Mouse (Mus musculus): ENCODE measurements around the gene Ppil1.
"Not testable (repeated sequence)": the region's sequence is repeated elsewhere in the genome, so short reads cannot be mapped to it uniquely, and the experiment has no call there.

Gene Ppil1

DNA sequence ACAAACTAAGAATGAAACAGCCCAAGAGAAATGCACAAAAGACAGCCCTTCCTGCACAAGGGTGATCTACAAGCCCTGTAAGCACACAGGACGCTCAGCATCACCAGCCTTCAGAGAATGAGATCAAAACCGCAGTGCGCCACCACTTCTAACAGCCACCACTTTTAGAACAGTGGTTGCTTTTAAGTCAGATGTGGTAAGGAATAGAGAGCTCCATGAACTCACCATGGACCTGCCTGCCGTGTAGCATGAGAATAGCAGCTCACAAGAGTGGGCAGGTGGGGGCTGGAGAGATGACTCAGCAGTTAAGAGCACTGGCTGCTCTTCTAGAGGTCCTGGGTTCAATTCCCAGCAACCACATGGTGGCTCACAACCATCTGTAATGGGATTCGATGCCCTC, 16.4 kb upstream of the Ppil1 start:
- DNase-seq, result peak; percentile 86

DNA sequence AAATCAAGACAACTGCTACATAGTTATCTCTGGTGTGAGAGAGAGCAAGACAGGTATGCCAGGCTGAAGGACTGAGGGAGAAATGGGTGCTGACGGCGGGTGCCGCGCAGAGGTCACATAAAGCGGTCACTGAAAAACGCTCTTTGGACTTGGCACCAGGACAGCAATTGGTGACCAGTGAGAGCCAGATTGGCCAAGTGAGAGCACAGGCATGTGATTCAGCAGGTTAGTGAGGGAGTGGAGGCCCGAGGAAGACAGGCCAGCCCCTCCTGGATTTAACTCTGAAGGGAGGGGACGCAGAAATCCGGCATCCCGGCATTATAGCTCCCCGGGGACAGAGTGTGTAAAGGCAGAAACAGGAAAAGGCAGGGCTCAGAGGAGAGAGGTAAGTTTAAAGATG, 9.9 kb upstream of the Ppil1 start:
- DNase-seq, result no peak

DNA sequence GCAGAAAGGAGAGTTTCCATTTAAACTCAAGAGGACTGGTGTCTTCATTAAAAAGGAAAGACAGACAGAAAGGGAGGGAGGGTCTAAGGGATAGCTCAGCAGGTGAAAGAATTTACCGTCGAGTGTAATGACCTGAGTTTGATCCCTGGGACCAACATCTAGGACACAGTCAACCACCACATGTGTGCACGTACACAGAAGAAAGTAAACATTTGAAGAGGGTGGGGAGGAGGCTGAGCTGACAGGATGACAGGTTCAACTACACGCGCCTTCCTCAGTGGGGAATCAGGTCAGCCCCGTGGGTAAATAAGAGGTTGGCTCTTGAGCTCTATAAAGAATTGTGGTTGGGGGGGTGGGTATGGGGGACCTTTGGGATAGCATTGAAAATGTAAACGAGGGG, 9.2 kb upstream of the Ppil1 start:
- DNase-seq, result no peak

DNA sequence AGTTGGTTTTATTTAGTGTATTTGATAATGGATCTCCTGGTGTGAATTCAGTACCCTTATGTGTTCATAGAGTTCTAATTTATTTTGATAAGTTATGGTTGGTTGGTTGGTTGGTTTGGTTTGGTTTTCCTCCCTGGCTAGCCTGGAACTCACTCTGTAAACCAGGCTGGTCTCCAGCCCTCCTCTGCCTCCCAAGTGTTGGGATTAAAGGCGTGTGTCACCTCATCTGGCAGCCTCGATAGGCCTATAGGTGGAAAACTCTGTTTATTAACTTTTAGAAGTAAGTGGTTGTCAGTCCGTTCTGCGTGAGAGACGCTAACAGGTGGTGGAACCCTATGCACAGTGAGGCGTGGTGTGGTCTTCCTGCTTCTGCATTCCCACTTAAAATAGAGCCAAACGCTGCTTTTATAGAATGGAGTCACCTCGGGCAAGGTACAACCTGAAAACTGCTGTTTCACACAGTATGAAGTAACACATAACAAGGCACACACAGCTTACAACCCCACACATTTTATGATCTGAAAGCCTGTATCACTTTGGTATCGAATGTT, 6.2 kb upstream of the Ppil1 start:
- DNase-seq, result no peak

DNA sequence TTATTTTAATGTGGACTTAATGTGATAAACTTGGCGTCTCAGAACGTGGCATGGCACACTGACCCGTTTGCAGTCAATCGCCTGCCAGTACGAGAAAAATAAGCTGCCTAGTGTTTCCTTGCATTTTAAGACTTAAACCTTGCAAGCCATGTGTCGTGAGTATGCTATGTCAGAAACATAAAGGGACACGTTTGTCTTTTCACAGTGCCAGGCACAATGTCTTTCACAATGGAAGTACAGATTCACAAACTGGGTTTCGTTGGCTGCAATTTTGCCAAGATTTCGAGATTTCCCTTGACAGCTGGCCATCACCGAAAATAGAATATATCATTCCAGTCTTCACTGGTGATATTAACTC, 5.3 kb upstream of the Ppil1 start:
- DNase-seq, result no peak

DNA sequence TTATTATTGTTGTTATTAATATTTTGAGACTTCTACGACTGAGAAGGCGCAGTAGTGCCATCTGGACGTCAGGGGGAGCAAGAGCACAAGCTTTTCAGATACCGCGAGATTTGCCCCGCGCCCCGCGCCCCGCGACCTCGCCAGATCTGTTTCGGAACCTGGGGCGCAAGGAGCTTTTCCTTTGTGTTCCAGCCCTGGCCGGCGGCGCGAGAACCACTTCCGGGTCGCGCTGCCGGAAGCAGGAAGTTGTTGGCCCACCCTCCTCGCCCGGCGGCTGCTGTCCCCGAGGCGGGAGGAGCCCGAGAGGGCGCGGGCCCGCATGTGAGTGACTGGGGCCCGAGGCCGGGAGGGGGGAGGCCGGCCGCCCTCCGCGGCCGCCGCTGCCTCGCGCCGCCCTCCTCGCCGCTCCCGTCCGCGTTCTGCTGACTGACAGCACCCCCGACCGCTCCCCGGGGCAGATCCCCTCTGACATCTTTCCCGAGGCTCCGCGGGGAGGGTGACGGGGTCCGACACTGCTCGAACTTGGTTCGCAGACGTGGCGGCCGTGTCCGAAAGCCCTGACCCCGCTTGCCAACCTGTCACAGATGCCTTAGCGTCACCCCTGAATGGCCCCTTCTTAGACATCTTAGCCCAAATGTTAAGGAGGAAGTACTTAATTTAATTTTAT, 4.8 kb upstream of the Ppil1 start, which contains the start of gene BC004004:
Gene BC004004 (plus strand): TSS at position 107 of the 667 bp plus-strand sequence.
- DNase-seq, result peak; percentile 96

DNA sequence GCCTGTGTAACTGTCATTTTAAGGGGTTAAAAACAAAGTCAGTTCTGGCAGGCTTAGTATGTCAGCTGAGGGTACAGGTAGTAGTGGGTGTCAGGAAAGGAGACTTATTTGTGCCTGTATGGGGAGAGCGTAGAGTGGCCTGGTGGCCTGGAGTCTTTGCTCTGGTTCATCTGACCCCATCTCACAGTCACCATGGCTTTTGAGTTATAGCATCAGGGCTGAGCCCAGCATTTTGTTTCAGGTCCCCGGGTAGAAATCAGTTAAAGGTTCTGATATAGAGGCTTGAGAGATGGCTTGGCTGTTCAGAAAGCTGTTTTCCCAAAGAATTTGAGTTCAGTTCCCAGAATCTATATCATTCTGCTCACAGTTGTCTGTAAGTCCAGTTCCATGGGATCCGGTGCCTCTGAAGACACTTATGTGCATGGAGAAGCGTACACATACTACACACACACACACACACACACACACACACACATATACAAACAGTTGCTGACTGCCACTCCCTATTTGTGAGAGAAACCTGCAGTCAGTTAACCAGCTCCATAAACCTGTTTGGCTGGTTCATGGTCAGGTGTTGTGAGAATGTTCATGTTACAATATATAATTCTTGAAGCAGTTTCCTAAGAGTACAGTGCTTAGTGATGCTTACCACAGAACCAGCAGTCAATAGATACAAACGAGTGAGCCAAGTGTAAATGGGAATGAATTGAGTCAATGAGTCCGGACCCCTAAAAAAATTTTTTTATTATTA, 4.1 kb upstream of the Ppil1 start:
- no peak for DNase-seq

DNA sequence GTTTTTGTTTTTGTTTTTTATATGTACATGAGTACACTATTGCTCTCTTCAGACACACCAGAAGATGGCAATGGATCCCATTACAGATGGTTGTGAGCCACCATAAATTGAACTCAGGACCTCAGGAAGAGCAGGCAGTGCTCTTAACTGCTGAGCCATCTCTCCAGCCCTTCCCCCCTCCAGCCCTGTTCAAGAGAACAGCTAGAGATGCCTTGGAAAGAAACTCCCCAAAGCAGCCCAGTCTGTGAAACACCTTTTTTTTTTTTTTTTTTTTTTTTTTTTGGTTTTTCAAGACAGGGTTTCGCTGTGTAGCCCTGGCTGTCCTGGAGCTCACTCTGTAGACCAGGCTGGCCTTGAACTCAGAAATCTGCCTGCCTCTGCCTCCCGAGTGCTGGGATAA, 3.1 kb upstream of the Ppil1 start:
- not testable (repeated sequence) for DNase-seq

DNA sequence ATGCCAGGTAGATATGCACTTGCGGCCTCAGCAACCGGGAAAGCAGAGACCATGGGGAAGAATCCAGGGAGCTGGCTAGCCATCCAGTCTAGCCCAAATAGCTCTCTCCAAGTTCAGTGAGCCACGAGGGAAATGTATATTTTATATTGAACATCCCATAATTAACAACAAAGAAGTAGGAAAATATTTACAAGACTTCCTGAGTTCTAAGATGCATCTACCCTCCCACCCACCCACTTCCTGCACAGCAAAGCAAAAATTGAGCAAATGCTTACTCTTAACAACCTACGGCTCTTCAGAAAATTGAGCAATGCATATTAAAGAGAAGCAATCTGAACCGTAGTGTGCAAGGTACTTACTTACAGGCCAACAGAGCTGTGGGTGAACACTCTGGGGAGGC, 774 bp upstream of the Ppil1 start:
- DNase-seq, result no peak

DNA sequence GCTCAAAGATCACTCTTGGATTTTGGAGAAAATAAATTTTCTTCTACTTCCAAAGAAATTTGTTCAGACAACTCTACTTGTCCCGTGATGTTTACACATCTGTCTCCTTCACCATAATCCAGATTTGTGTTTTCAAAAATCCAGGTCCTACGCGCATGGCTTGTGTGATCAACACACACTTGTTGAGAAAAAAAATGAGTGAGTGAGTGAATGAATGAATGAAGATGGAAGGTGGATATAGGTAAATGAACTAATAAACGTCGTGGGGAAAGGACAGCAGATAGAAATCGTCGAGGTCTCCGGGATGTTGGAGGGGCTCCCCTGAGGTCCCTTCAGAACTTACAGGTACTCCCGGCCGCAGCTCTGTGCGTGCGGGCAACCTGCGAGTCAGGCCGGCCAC, 569 bp downstream of the Ppil1 start:
- DNase-seq, result no peak

DNA sequence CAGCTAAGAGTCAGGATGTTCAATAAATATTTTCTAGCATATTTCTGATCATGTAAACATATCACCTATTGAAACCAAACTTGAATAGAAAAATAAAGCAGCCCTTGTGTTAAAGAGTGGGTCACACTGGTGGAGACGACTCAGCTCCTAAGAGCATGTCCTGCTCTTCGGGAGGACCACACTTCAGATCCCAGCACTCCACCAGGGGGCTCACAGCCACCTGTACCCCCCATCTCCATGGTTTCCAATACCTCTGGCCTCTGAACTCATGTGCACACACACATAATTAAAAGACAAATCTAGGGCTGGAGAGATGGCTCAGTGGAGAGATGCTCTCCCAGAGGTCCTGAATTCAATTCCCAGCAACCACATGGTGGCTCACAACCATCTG, 1.7 kb downstream of the Ppil1 start:
- no peak for DNase-seq

DNA sequence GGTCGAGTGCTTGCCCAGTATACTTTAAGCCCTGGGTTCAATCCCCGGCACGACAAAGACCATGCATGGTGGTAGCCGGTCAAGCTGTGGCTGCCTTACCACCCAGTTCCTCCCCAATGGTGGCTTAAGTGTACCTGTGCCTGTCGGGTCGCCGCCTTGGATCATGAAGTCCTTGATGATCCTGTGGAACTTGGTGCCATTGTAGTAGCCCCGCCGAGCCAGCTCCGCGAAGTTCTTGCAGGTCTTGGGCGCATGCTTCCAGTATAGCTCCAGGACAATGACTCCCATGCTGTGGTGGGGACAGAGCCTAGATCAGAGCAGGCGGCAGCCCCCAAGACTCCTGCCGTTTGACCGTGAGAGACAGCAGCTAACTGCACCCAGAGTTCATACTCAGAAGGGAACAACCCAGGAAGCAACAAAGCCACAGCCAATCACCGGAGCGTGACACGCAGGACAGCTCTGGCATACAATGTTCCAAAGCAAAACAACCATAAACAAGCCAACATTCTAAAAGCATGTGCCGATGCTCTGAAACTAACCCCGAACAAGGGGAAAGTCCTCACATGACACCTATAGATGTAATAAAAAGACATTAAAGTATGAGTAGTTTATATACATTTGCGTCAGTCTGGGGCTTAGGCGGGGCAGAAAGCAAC, 2.3 kb downstream of the Ppil1 start:
- DNase-seq, result no peak

DNA sequence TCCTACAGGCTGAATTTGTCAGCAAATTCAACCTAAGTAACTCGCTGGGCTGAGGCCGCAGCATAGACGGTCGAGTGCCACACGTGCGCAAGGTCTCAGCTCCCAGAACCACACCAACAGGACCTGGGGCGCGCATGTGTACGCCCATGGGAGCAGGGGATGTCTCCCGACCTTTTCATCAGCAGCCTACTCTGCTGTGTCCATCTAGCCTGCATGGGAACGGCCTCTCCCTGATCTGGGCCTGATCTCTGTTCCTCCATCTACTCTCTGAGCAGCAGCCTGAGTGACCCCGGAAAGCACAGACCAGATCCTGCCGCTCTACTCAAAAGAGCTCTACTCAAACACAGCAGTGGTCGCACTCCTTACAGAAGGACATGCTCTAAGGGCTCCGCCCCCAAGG, 3.5 kb downstream of the Ppil1 start:
- DNase-seq, result no peak

DNA sequence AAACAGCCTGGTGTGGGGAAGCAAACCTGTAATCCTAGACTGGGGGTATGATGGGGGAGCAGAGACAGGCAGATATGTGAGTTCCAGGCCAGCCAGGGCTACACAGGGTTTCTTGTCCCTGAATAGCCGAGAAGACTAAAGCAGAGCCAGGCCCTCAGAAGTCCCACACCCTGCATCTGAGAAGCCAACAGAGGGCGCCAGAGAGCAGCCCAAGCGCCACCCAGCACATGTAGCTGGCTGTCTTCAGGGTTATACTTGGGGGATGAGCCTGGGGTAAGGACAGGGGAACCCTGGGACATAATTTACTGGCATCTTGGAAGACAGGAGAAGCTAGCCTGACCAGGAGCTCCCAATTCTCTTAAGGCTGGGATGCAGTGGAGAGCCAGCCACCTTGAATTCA, 4.5 kb downstream of the Ppil1 start:
- DNase-seq, result peak; percentile 85

DNA sequence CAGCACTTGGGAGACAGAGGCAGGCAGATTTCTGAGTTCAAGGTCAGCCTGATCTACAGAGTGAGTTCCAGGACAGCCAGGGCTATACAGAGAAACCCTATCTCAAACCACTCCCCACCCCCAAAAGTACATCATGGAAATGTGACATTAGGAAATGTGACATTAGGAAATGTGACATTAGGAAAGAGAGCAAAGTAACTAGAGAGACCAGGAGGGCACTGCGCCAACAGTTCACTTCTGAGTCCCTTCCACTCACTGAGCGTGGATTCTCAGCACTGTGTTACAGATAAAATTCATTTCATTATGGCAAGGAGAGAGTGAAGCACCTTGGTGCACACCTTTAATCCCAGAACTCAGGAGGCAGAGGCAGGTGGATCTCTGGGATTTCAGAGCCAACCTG, 5.1 kb downstream of the Ppil1 start:
- no peak for DNase-seq

DNA sequence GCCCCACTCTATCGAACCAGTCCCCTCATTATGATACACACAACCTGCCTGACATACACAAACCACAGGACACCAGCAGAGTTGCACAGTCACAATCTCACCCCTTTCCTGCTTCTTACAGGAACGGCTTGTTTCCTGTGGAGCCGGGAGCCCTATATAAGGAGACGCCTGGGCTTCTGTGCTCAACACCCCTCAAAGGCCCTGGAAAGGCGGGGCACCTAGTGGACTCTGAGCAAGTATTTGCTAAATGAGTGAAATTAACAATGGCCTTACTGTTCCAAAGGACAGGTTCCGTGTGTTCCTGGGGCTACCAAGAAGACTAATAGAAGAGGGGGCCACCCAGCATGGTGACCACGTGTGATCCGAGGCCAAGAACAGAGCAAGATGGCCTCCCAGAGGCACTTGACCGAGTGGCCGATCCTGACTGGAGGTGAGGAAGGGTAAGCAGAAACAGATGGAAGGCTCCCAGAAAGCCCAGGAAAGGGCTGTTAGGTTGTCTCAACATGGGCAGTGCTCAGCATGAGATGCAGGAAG, 5.9 kb downstream of the Ppil1 start:
- DNase-seq, result no peak

DNA sequence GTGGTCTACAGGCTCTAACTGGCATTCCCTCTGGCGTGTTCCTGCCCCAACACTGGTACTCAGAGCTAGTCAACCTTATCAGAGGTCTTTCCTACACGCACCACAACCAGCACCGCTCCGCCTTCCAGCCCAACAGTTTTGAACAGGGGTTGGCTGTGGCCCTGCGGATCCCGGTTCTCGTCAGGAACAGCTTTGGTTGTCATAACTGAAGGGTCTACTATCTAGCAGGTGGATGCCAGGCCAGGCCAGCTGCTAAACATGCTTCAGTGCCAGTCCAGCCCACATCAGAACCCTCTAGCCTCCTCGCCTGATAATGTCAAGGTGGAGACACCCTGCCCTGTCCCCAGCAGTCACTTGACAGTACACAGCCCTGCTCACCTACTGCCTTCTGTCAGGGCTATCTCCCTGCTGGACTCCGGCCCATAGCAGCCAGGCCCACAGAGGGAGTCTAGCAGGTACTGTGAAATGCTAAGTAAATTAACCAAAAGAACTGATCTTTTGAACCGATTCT, 6.9 kb downstream of the Ppil1 start:
- no peak for DNase-seq

DNA sequence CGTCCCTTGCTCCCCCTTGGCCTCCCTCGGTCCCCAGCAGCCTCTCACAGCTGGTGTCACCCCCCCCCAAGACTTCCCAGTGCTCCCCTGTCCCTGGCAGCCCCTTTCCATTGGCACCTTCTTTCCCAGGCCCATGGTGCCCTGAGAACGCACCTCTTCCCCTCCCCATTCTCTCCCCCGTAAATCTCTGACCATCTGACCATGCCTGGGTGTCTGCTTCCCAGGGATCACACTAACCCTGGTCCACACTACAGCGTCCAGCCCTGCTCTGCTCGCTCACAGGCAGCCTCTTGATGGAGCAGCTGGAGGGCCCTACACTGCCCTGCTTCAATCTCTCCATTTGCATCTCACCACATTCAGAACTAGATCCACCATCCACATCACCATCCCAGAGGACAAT, 7.5 kb downstream of the Ppil1 start:
- DNase-seq, result no peak

DNA sequence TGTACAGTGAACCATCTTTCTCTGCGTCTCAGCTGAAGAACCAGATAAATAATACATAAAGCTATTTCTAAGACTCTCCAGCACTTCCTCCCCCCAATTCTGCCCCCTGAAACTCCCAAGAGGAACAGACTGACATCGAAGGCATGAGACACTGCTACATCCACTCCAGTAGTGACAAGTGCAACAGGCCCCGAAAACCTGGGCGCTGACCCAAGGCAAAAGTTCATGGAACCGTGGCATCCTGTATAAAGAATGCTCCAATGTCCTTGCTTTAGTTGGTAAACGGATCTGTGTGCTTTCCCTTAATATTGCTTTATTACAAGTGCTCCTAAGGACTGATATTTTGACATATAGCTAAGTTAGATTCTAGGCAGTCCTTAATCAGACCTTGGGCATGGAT, 9.2 kb downstream of the Ppil1 start:
- not testable (repeated sequence) for DNase-seq

DNA sequence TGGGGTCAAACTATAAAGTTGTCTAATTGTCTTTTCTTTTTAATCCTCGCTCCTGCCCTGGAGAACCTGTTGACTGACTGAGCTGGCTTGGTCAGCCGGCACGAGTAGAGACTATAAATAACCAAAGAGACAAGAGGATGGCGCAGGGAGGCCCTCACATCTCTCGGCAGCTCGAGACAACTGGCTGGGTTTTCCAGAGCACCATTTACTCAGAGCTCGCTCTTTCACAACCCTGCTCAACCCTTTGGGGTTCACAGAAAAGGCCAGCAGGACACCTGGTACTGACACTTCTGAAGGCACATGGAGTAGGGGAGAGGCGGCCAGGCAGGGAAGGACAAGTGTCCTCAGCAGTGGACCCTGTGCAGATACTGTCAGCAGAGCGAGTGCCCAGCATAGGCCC, 10.3 kb downstream of the Ppil1 start:
- no peak for DNase-seq

DNA sequence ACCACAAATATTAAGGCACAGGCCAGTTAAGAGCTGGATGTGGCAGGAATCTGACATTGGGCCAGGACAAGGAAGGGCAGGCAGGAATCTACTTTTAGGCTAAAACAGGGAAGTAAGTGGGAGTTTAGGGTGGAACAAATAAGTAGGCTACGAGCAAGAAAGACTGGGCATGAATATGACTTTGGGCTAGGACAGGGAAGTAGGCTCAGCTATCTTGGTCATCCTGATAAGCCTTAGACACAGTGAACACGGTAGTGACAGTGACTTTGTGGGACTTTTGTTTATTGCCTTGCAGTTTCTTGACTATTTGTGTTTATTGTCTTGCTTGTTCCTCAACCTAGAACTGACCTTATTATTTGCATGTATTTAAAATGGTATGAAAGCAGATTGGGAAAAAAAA, 10.8 kb downstream of the Ppil1 start:
- no peak for DNase-seq

DNA sequence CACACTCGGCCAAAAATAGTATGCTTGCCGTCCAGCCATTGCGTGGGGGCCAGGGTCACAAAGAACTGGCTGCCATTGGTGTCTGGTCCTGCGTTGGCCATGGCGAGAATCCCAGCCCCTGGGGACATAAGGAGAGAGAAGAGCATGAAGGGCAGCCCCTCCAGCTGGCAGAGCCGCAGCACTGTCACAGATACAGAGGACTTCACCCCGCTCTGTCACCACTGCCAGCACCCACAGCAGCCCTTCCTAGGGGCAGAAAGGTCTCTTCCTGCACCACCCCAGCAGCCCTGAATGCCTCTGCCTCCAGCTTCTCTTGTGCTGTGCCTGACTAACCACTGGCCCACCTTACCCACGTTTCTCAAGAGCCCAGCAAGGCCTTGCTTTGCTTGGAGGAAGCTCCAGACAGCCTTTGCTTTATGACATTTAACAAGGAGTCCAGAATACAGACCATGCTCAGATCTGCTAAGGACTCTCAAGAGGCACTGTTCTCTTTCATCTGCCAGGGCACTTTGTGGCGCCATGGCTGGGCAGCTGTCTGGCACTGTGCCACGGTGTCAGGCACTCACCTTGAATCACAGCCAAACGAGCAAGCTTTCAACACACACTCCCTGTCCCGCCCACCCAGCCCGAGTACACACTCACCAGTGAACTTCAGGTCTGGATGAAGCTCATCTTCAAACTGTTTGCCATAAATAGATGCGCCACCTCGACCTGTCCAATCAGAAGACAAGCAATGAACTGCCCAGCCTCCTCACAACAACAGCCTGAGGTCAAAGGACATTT, 12.2 kb downstream of the Ppil1 start:
- no peak for DNase-seq

DNA sequence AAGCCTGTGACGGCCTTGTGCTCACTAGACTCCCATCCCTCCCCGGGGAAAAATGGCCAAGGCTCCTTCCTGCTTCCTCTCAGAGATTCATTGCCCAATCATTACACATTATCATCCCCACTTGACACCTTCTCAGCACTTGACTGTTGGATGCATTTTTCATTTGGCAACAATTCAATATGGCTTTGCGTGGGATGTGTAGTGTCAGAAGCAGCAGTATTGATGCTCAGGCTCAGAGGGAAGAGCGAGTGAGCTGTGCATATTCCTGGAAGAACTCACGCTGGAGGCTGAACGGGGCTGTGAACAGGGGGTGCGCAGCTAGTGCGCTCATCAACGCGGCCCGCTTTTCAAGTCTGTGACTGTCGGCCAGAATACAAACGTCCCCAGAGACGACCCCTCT, 13.0 kb downstream of the Ppil1 start:
- not testable (repeated sequence) for DNase-seq
